Mouse (Mus musculus) gastrocnemius, adult 2 months (tissue): ENCODE measurements at regions not wholly inside any gene's neighbourhood (a gene's known extent, or its start where the extent isn't known, plus 50 kb on each side); places are given as distances from the start of the nearest gene placed in this dataset.

Source experiments
- DNase-seq: peaks from one replicate; pipeline ENCODE4 v3.0.0; 2022
- H3K27ac ChIP-seq: fragments of 200-600 bp; 2 replicates; pipeline ENCODE4 v1.8.1; 2022; ENCODE audit warnings: mild to moderate bottlenecking
- H3K4me3 ChIP-seq: fragments of 200-600 bp; 2 replicates; pipeline ENCODE4 v1.8.1; 2022; ENCODE audit warnings: mild to moderate bottlenecking, moderate library complexity
- CTCF ChIP-seq: fragments of 200-600 bp; IDR thresholded peaks from 2 replicates; pipeline ENCODE4 v1.8.1; 2022; ENCODE audit warnings: antibody characterized with exemption, mild to moderate bottlenecking, moderate library complexity
- intact Hi-C: fragments of 180-260 bp; cut with DNase I; formaldehyde crosslinking; loops from one replicate; pipeline ENCODE4 v1.15.1; 2025

- intact Hi-C loops: no loop called here
- Histone ChIP-seq H3K4me3 (no peak overlapping the region), H3K27ac (no peak overlapping the region)
- DNase-seq: no peak
- TF ChIP-seq CTCF: no peak
Measured at GRCm38 (mm10) chr17:47149158-47149557, 138.8 kb upstream of the Ubr2 start.

GRCm38 (mm10) chr17:47146640-47147039 is 136.3 kb upstream of the Ubr2 start:
- TF ChIP-seq CTCF: peak; percentile 50
- intact Hi-C loops: no loop called here
- no peak for DNase-seq
- Histone ChIP-seq H3K4me3 (no peak overlapping the region), H3K27ac (no peak overlapping the region)

DNA sequence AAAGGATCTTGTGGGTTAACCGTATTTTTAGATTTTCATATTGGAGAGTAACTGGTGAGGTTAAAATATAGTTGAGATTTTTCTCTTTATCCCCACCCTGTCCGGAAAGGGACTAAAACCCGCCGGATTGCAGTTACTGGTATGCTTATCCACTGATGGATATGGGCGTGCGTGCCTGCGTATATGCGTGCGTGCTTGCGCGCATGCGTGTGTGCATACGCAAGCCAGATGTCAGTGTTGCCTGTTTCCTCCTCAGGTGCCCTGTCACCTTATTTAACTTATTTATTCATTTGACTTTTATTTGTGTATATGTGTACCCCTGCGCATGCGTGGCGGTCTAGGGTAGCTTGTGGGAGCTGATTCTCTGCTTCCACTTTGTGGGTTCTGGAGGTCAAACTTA is 135.2 kb upstream of the Ubr2 start:
- Histone ChIP-seq H3K27ac (no peak overlapping the region), H3K4me3 (no peak overlapping the region)
- TF ChIP-seq CTCF: no peak
- DNase-seq: no peak
- intact Hi-C loops: no loop called here

GRCm38 (mm10) chr17:47144996-47145395 is 134.6 kb upstream of the Ubr2 start:
- Histone ChIP-seq H3K4me3 (no peak overlapping the region), H3K27ac (no peak overlapping the region)
- no peak for DNase-seq
- intact Hi-C loops: no loop called here
- no peak for TF ChIP-seq CTCF

DNA sequence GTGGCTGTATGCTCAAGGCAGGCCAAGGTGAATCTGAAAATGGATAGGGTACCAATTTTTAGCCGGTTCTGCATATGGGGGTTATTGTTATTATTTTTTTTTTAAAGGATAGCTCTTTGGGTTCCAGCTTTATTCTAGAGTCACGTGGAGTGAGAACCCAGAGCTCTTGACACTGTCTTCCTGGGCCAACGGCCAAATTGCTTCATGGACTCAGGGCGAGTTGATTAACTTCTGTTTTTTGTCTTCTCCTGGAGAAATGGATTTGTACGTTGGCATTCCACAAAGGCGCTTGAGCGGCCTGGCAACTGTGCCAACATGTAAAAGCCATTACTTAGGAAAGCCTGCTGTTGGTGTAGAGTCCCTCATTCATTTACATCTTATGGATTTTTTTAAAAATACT is 134.1 kb upstream of the Ubr2 start:
- TF ChIP-seq CTCF: no peak
- intact Hi-C loops: no loop called here
- DNase-seq: peak; percentile 51
- Histone ChIP-seq H3K27ac (no peak overlapping the region), H3K4me3 (no peak overlapping the region; the same call in 1 of the 2 replicates)

DNA sequence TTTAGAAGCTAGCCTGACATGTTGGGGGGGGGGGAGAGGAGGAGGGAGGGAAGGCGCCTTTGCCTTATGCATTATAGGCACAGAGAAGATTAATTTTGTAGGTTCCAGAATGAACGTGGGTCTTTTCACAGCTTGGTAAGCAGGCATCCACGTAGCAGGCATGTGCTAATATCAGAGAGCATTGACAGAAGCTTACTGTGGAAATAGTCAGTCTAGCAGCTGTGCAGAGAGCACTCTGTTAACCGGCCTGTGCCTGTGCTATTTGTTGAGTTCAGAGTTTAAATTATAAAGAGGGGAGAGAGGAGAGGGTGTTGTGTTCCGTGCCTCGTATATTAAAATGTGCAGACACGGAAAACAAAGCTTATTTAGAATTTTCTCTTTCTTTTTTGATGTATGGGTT is 133.5 kb upstream of the Ubr2 start:
- intact Hi-C loops: no loop called here
- no peak overlapping the region for H3K27ac ChIP-seq
- H3K4me3 ChIP-seq: 0 out of 2 replicates have a peak overlapping the region, but pooled peaks have one; percentile 17
- TF ChIP-seq CTCF: no peak
- no peak for DNase-seq

- Histone ChIP-seq H3K4me3 (peak overlapping the region; percentile 86), H3K27ac (peak overlapping the region; percentile 70; the same call in 1 of the 2 replicates)
- TF ChIP-seq CTCF: no peak
- intact Hi-C loops: no loop called here
- no peak for DNase-seq
Measured at GRCm38 (mm10) chr17:47142885-47143284, 132.5 kb upstream of the Ubr2 start.

- no peak for TF ChIP-seq CTCF
- no peak for DNase-seq
- Histone ChIP-seq H3K4me3 (peak overlapping the region; percentile 86), H3K27ac (peak overlapping the region; percentile 70)
- intact Hi-C loops: no loop called here
Measured at GRCm38 (mm10) chr17:47142276-47142675, 131.9 kb upstream of the Ubr2 start.

DNA sequence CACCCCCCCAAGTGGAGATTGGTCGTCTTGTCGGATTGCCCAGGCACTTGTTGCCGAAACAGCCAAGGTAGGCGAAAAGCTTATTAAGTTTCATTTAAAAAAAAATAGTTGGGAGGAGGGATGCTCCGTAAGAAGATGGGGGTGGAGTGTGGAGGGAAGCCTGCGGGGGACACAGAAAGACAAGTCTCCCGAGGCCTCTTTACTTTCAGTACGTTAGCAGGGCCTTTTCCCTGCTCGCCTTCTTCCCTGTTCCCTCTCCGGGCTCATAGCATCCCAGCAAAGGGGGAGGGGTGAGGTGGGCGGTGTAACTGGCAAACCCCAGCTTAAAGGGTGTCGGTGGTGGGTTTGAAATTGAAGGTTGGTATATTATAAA is 131.5 kb upstream of the Ubr2 start:
- Histone ChIP-seq H3K27ac (peak overlapping the region; percentile 70), H3K4me3 (peak overlapping the region; percentile 86)
- no peak for TF ChIP-seq CTCF
- intact Hi-C loops: no loop called here
- DNase-seq: no peak

DNA sequence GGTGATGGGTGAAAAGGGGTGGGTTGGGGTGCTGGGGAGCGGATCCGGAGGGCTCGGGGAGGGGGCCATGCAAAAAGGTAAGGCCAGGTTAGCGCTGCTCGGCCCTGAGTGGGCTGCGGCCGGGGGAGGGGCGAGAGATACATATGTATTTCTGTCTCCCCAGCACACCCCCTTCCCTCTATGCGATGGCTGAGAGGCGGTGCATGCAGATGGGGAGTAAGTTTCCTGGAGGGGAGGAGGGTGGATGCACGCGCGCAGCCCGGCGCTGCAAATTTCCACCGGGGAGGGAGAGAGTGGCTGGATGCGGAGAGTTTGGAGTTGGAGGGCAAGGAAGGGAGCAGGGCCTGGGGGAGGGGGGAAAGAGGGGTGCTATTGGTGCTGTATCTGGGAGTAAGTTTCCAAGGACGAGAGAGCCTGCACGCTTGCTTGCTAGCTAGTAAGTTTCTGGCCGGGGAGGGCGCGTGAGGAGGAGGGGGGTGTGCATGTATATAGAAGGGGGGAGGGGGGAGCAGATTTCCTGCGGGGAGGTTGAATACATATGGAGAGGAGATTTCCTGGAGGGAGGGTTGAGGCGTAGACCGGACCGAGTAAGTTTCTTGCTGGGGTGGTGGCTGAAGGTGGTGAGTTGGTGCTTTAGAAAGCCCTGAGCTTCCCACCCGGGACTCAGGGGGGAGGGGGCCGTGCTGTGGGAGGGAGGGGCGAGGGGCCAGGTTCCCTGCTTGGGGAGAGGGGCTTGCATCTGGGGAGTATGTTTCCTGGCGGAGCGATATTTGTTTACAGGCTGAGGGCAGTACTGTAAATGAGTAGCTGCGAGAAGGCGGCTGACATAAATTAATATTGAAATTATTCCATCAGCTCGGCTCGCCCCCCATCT is 130.8 kb upstream of the Ubr2 start:
- TF ChIP-seq CTCF: no peak
- intact Hi-C loops: no loop called here
- peak overlapping the region; percentile 86 for H3K4me3 ChIP-seq
- peak overlapping the region; percentile 70 for H3K27ac ChIP-seq
- DNase-seq: peak; percentile 50

DNA sequence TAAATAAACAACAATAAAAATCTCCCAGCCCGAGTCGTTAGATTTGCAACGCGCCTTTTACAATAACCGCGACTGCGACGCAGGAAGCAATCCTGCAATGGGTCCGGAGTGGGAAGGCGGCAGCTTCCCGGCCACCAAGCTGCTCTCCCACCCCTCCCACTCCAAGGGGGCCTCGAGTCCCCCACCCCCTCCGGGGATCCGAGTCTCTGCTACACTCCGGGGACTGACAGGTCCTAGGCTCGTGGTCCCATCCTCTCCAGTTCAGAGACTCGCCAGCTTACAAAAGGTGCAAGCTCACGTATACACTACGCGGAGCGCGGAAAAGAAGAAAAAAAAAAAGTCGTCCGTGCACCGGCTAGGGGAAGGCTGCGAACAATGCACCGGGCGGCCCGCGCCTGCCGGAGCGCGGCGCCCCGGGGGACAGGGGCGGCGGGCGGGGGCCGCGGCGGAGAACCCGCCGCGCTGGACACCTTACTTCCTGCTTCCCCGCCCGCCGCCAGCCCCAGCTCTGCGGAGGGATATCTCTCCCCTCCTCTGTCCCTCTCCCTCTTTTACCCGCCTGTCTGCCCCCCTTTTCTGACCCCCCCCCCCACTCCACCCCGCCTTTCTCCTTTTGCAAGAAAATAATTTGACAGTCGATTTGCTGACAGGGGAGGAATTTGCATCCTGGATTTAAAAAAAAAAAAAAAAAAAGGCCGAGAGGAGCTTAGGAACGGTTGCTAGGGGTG is 130.0 kb upstream of the Ubr2 start:
- DNase-seq: peak; percentile 67
- H3K27ac ChIP-seq: peak overlapping the region; percentile 86
- intact Hi-C loops: no loop called here
- peak overlapping the region; percentile 86 for H3K4me3 ChIP-seq
- no peak for TF ChIP-seq CTCF

- intact Hi-C loops: no loop called here
- peak; percentile 92 for DNase-seq
- H3K27ac ChIP-seq: peak overlapping the region; percentile 86
- H3K4me3 ChIP-seq: peak overlapping the region; percentile 86
- TF ChIP-seq CTCF: no peak
Measured at GRCm38 (mm10) chr17:47139730-47140231, 129.4 kb upstream of the Ubr2 start.

- peak; percentile 30 for DNase-seq
Measured at GRCm38 (mm10) chr17:47139171-47139617, 128.8 kb upstream of the Ubr2 start.

More at GRCm38 (mm10) chr17:47139171-47139617, 128.8 kb upstream of the Ubr2 start:
- Histone ChIP-seq H3K4me3 (peak overlapping the region; percentile 86), H3K27ac (peak overlapping the region; percentile 44)
- intact Hi-C loops: no loop called here
- TF ChIP-seq CTCF: no peak
